Mouse (Mus musculus) erythroblast, embryonic 14.5 days (primary cell): ENCODE results near the gene 4933430I17Rik.

Source experiments
- GATA1 ChIP-seq: IDR thresholded peaks from 2 replicates; pipeline ENCODE4 v1.6.1; 2012; ENCODE audit warnings: low read length, inconsistent platforms, mixed read lengths
- TAL1 ChIP-seq: IDR thresholded peaks from 3 replicates; pipeline ENCODE4 v1.6.1; 2012; ENCODE audit warnings: low read length, inconsistent platforms, mixed read lengths

DNA sequence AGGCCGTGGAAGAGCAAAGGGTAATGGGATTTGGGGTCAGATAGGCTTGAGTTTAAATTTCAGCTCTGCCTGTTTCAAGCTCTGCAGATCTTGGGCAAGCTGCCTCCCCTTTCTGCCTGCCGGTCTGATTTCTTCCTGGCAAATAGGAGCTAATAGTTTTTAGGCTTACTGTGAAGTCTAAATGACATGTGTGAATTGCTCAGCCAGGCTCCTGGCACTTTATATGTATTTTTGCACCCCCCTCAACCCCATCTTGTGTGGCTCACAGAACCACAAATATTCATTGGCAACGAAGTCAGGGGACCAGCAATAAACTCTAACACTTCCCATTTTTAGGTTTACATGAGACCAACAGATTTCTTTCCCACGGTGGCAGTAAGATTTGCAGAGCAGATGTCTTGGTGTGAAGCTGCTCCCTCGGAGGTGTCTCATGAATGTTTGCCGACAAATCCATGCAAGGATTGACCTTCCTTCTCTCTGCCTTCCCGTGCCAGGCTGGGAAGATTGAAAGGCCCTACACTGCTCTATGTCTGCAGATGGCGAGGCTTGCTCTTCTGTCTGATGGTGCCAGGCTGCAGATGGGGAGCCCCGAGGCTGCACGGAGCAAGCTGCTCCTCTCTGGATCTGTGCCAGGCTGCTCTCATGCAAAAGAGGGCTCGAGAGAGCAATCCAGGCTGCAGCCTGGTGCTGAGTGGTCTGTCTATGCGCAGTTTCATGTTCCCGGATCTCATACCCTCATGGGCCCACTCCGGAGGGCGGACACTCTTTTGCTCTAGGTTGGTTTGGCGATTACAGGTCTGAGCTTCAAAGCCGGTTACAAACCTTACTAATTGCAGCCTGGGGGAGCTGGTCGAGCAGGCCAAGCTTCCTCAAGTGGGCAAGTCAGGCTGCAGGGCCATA lies 57.4 kb downstream of the 4933430I17Rik start:
- TF ChIP-seq TAL1, result no peak
- no peak for TF ChIP-seq GATA1
